Mouse (Mus musculus): ENCODE data around the gene Slc38a6. TPM values are rescaled to one million over a fixed set of nuclear protein-coding genes. Genes with fewer than 3 reads are reported as not detected.
A peak's percentile ranks its signal among the peaks of the same experiment; 100 is the strongest.

Gene Slc38a6
- polyA plus RNA-seq, 1 experiment from 2014 or later: 4.9 TPM

- Histone ChIP-seq H3K9me3 (replicated peaks) (no peaks in the 10 kb centered on the region), H3K4me3 (no peak overlapping the region), H3K4me2 (no peak overlapping the region), H3K36me3 (no peaks in the 10 kb centered on the region), H3K4me1 (replicated peaks) (peaks cover 17% of the 10 kb centered on the region), H3K27me3 (no peaks in the 10 kb centered on the region), H3K27ac (0 out of 2 replicates have a peak overlapping the region, but pooled peaks have one; percentile 76), H3K9ac (no peak overlapping the region)
- WGBS: 82% methylated on average over 8 of the region's 8 CpGs
- ATAC-seq (replicated peaks; ENCODE audit: insufficient number of reproducible peaks, insufficient read depth, low FRiP score, low read depth): no peak
These were observed 37.6 kb downstream of the Slc38a6 start for GRCm38 (mm10) chr12:73324180-73324586.

GRCm38 (mm10) chr12:73324742-73325141, 38.2 kb downstream of the Slc38a6 start:
- H3K4me3 ChIP-seq: no peak overlapping the region
- H3K27ac ChIP-seq: peak overlapping the region; percentile 76
- no peak overlapping the region for H3K9ac ChIP-seq
- H3K9me3 ChIP-seq (replicated peaks): no peaks in the 10 kb centered on the region
- H3K27me3 ChIP-seq: no peaks in the 10 kb centered on the region
- WGBS: 83% methylated on average over 1 of the region's 1 CpGs
- H3K36me3 ChIP-seq: no peaks in the 10 kb centered on the region
- H3K4me2 ChIP-seq: no peak overlapping the region
- peaks cover 17% of the 10 kb centered on the region for H3K4me1 ChIP-seq (replicated peaks)
- ATAC-seq (replicated peaks; ENCODE audit: insufficient number of reproducible peaks, insufficient read depth, low FRiP score, low read depth): no peak; the same call in 1 of the 2 replicates

GRCm38 (mm10) chr12:73325181-73325580, 38.6 kb downstream of the Slc38a6 start:
- ATAC-seq (replicated peaks; ENCODE audit: insufficient number of reproducible peaks, insufficient read depth, low FRiP score, low read depth): no peak
- Histone ChIP-seq H3K4me1 (replicated peaks) (peaks cover 17% of the 10 kb centered on the region), H3K9me3 (replicated peaks) (no peaks in the 10 kb centered on the region), H3K4me3 (no peak overlapping the region), H3K4me2 (no peak overlapping the region), H3K9ac (no peak overlapping the region), H3K27me3 (no peaks in the 10 kb centered on the region), H3K36me3 (no peaks in the 10 kb centered on the region), H3K27ac (peak overlapping the region; percentile 76)
- 16% methylated on average over 2 of the region's 2 CpGs for WGBS

GRCm38 (mm10) chr12:73325617-73326016, 39.0 kb downstream of the Slc38a6 start:
- no peaks in the 10 kb centered on the region for H3K9me3 ChIP-seq (replicated peaks)
- peaks cover 17% of the 10 kb centered on the region for H3K4me1 ChIP-seq (replicated peaks)
- no peak overlapping the region; the same call in 1 of the 2 replicates for H3K4me2 ChIP-seq
- H3K4me3 ChIP-seq: no peak overlapping the region
- H3K9ac ChIP-seq: no peak overlapping the region
- peak; percentile 80; the same call in 1 of the 2 replicates for ATAC-seq (replicated peaks; ENCODE audit: insufficient number of reproducible peaks, insufficient read depth, low FRiP score, low read depth)
- no peaks in the 10 kb centered on the region for H3K27me3 ChIP-seq
- 16% methylated on average over 4 of the region's 4 CpGs for WGBS
- no peaks in the 10 kb centered on the region for H3K36me3 ChIP-seq
- peak overlapping the region; percentile 76 for H3K27ac ChIP-seq

- 75% methylated on average over 3 of the region's 3 CpGs for WGBS
- no peaks in the 10 kb centered on the region for H3K36me3 ChIP-seq
- no peaks in the 10 kb centered on the region for H3K9me3 ChIP-seq (replicated peaks)
- peaks cover 17% of the 10 kb centered on the region for H3K4me1 ChIP-seq (replicated peaks)
- no peak overlapping the region for H3K4me2 ChIP-seq
- H3K27me3 ChIP-seq: no peaks in the 10 kb centered on the region
- H3K4me3 ChIP-seq: no peak overlapping the region
- H3K9ac ChIP-seq: no peak overlapping the region
- no peak overlapping the region for H3K27ac ChIP-seq
- ATAC-seq (replicated peaks; ENCODE audit: insufficient number of reproducible peaks, insufficient read depth, low FRiP score, low read depth): no peak
These were observed 40.8 kb downstream of the Slc38a6 start for GRCm38 (mm10) chr12:73327381-73327780.

- 66% methylated on average over 4 of the region's 4 CpGs for WGBS
- ATAC-seq (replicated peaks; ENCODE audit: insufficient number of reproducible peaks, insufficient read depth, low FRiP score, low read depth): no peak
These were observed 42.0 kb downstream of the Slc38a6 start for GRCm38 (mm10) chr12:73328448-73329167.

GRCm38 (mm10) chr12:73330236-73330635, 43.7 kb downstream of the Slc38a6 start:
- Histone ChIP-seq H3K9ac (no peak overlapping the region), H3K27me3 (no peaks in the 10 kb centered on the region), H3K9me3 (replicated peaks) (no peaks in the 10 kb centered on the region), H3K27ac (no peak overlapping the region), H3K4me1 (replicated peaks) (peaks cover 18% of the 10 kb centered on the region), H3K4me2 (no peak overlapping the region), H3K36me3 (no peaks in the 10 kb centered on the region), H3K4me3 (no peak overlapping the region)
- ATAC-seq (replicated peaks; ENCODE audit: insufficient number of reproducible peaks, insufficient read depth, low FRiP score, low read depth): no peak
- WGBS: 65% methylated on average over 7 of the region's 7 CpGs

More at GRCm38 (mm10) chr12:73328448-73329167, 42.0 kb downstream of the Slc38a6 start:
- peaks cover 17% of the 10 kb centered on the region for H3K4me1 ChIP-seq (replicated peaks)
- no peak overlapping the region for H3K9ac ChIP-seq
- H3K27me3 ChIP-seq: no peaks in the 10 kb centered on the region
- H3K36me3 ChIP-seq: no peaks in the 10 kb centered on the region
- H3K9me3 ChIP-seq (replicated peaks): no peaks in the 10 kb centered on the region
- no peak overlapping the region for H3K4me3 ChIP-seq
- H3K4me2 ChIP-seq: no peak overlapping the region
- no peak overlapping the region for H3K27ac ChIP-seq

- H3K4me2 ChIP-seq: no peak overlapping the region
- WGBS: 82% methylated on average over 4 of the region's 4 CpGs
- 0 out of 2 replicates have a peak, but pooled peaks cover 7% of the 10 kb centered on the region for H3K4me1 ChIP-seq (replicated peaks)
- H3K27ac ChIP-seq: no peak overlapping the region
- H3K9me3 ChIP-seq (replicated peaks): no peaks in the 10 kb centered on the region
- H3K9ac ChIP-seq: no peak overlapping the region
- H3K36me3 ChIP-seq: no peaks in the 10 kb centered on the region
- ATAC-seq (replicated peaks; ENCODE audit: insufficient number of reproducible peaks, insufficient read depth, low FRiP score, low read depth): no peak
- H3K4me3 ChIP-seq: no peak overlapping the region
- H3K27me3 ChIP-seq: no peaks in the 10 kb centered on the region
These were observed 46.1 kb downstream of the Slc38a6 start for GRCm38 (mm10) chr12:73332701-73333100.

GRCm38 (mm10) chr12:73334051-73334551, 47.5 kb downstream of the Slc38a6 start:
- no peak for ATAC-seq (replicated peaks; ENCODE audit: insufficient number of reproducible peaks, insufficient read depth, low FRiP score, low read depth)

GRCm38 (mm10) chr12:73337127-73337526, 50.5 kb downstream of the Slc38a6 start:
- no peak overlapping the region for H3K4me2 ChIP-seq
- H3K27ac ChIP-seq: no peak overlapping the region
- 0 out of 2 replicates have a peak, but pooled peaks cover 7% of the 10 kb centered on the region for H3K4me1 ChIP-seq (replicated peaks)
- no peak for ATAC-seq (replicated peaks; ENCODE audit: insufficient number of reproducible peaks, insufficient read depth, low FRiP score, low read depth)
- H3K9me3 ChIP-seq (replicated peaks): no peaks in the 10 kb centered on the region
- H3K4me3 ChIP-seq: no peak overlapping the region
- no peaks in the 10 kb centered on the region for H3K36me3 ChIP-seq
- H3K9ac ChIP-seq: no peak overlapping the region
- WGBS: 82% methylated on average over 7 of the region's 7 CpGs
- no peaks in the 10 kb centered on the region for H3K27me3 ChIP-seq

More at GRCm38 (mm10) chr12:73334051-73334551, 47.5 kb downstream of the Slc38a6 start:
- WGBS: 54% methylated on average over 8 of the region's 8 CpGs
- Histone ChIP-seq H3K27ac (peak overlapping the region; percentile 3; the same call in 1 of the 2 replicates), H3K4me1 (replicated peaks) (0 out of 2 replicates have a peak, but pooled peaks cover 7% of the 10 kb centered on the region), H3K4me3 (no peak overlapping the region), H3K36me3 (no peaks in the 10 kb centered on the region), H3K4me2 (no peak overlapping the region), H3K27me3 (no peaks in the 10 kb centered on the region), H3K9ac (no peak overlapping the region), H3K9me3 (replicated peaks) (no peaks in the 10 kb centered on the region)

- 53% methylated on average over 8 of the region's 8 CpGs for WGBS
- H3K4me1 ChIP-seq (replicated peaks): 0 out of 2 replicates have a peak, but pooled peaks cover 2% of the 10 kb centered on the region
- no peak for ATAC-seq (replicated peaks; ENCODE audit: insufficient number of reproducible peaks, insufficient read depth, low FRiP score, low read depth)
- no peaks in the 10 kb centered on the region for H3K27me3 ChIP-seq
- no peak overlapping the region for H3K9ac ChIP-seq
- no peak overlapping the region for H3K4me3 ChIP-seq
- no peaks in the 10 kb centered on the region for H3K36me3 ChIP-seq
- no peak overlapping the region for H3K27ac ChIP-seq
- no peak overlapping the region for H3K4me2 ChIP-seq
- no peaks in the 10 kb centered on the region for H3K9me3 ChIP-seq (replicated peaks)
These were observed 54.2 kb downstream of the Slc38a6 start for GRCm38 (mm10) chr12:73340642-73341293.
